Mouse (Mus musculus) ES-CJ7 (cell line): ENCODE data around the gene Best3.

Experiments
- DNase-seq: peaks from one replicate; pipeline ENCODE4 v3.0.0; 2011; ENCODE audit warnings: low read depth, low spot score

Gene Best3

GRCm38 (mm10) chr10:116986264-116987082, at the start of gene Best3:
TSS of gene Best3 (plus strand) at chr10:116986314.
- DNase-seq: no peak

- peak; percentile 76 for DNase-seq
Observed at GRCm38 (mm10) chr10:116943025-116943424, 43.1 kb upstream of the Best3 start.

DNA sequence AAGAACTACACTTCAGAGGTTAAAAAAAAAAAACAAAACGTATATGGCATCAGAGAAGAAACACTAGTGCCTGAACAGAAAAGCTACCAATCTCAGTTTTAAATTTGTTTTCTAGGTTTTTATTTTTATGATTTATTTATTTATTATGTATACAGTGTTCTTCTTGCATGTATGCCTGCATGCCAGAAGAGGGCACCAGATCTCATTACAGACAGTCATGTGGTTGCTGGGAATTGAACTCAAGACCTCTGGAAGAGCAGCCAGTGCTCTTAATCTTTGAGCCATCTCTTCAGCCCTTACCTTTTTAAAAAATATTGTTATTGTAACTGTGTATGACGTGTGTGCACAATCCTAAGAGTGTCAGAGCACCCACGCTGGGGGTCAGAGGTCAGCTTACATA, 42.0 kb upstream of the Best3 start:
- no peak for DNase-seq

DNA sequence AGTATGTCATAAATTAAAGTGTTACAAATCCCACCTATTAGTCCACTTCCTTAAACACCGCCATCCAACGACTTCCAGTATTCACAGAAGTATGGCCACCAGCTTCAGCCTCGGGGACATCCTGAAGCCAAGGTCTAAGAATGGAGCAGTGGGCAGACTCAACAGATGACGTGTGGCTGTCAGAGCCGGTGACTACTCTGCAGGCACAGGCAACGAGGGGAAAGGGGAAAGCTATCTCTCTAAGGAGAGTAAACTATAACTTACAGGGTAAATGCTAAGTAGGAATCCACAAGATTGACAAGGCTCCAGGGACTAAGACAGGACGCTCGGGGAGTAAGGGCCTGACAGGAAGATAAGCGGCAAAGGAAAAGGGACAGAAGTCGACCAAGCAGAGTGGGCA, 41.2 kb upstream of the Best3 start:
- DNase-seq: no peak

DNA sequence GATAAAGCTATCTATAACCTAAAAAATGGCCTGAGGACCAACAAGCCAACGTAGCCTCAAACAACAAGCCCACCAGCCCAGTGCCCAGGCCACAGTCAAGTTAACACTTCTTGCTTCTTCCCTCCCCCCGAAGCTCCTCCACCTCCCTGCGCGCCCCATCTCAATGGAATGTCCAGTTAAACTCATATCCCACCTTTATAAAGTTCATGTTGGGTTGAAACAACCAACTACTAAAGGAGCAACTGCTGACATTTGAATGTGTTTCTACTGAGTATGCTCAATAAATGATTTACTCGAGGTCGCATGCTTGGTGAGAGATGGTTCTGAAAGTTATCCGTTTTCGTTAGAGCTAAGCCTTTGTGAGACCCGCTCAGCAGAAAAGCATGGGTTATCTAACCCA, 37.7 kb upstream of the Best3 start:
- DNase-seq: no peak

GRCm38 (mm10) chr10:116949111-116950008, 36.8 kb upstream of the Best3 start:
- DNase-seq: no peak

- DNase-seq: peak; percentile 80
Observed at GRCm38 (mm10) chr10:116950009-116950769, 35.9 kb upstream of the Best3 start, which contains the start of gene Rab3ip. TSS of gene Rab3ip (minus strand) at chr10:116950769.

- DNase-seq: no peak
Observed at GRCm38 (mm10) chr10:116950886-116951285, 35.2 kb upstream of the Best3 start.

DNA sequence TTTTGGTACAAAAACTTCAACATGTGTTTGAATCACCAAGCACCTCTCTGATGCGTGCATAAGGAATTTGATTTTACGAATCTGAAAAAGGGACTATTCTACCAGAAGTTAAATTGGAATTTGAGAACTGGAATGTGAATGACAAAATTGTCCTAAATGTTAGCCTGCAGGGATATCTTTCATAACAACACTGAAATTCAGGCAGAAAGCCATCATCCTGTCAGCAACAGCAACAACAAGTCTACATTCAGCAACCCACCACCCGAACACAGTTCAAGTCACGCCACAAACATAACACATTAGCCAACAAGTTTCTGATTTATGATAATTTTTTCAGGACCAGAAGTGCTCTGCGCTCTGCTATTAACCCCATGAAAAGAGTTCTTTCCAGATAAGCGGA, 30.9 kb upstream of the Best3 start:
- DNase-seq: no peak

GRCm38 (mm10) chr10:116956483-116957158, 29.5 kb upstream of the Best3 start:
- no peak for DNase-seq

DNA sequence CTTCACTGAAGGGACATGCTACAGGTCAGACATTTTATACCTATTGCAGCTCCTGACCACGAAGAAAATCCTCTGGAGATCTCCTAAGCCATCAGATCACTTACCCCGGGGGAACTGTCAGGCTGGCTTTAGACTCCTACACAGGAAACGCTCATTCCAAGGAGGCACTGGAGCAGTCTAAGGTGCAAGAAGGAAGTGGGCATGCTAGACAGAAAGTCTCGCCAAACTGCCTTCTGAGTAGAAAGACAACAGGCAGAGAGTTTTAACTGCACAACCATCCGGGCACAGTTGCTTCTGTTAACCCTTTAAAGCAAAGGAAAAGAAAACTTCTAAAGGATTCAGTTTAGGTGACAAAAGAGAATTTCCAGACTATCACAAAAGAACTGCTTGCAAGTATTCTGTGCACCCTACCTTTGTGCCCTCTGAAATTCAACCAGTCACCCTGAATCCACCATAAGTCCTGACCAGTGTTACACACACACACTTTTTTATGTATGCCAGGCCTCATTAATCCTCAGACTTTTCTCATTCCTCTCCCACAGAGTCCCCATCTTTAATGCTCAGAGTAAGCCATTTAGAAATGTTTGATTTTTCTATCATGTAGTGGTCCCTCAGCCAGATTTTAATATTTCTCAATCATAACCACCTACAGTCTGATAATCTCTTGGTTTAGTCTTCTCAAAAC, 28.1 kb upstream of the Best3 start:
- no peak for DNase-seq

DNA sequence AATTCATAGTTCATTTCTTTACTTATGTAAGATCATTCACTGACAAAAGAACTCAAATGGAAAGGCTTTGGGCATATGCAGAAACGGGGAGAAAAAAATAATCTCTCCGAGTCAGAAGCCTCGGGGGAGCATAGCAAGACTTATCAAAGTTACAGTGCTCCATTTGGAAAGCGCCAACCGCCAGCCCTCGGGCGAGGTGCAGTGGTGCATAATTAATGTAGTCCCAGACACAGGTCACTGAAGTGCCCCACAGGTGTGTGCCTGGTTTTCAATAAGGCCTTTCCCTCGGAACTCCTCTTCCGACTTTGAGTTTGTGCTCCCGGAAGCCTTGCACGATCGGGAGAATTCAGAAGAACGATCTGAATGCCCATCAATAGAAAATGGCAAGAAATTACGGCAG, 24.0 kb upstream of the Best3 start:
- no peak for DNase-seq

GRCm38 (mm10) chr10:116962803-116963202, 23.3 kb upstream of the Best3 start:
- peak; percentile 74 for DNase-seq

DNA sequence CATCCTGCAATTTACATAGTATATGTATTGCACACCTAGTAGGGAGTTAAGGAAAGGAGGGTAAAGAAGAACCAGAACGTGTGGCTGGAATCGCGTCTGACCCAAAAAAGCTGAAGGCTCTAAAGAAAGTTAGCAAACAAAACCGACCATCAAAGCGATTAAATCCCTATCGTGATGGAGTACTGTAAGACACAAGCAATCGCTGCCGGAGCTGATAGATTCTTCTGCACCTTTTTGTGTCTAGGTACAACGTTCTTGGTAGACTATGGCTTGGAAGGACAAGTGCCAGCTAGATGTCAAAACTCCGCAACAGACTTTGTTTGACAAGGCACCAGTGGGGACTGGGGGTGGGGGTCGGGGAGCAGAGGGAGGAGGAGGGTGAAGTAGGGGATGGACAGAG, 22.0 kb upstream of the Best3 start:
- peak; percentile 26 for DNase-seq

DNA sequence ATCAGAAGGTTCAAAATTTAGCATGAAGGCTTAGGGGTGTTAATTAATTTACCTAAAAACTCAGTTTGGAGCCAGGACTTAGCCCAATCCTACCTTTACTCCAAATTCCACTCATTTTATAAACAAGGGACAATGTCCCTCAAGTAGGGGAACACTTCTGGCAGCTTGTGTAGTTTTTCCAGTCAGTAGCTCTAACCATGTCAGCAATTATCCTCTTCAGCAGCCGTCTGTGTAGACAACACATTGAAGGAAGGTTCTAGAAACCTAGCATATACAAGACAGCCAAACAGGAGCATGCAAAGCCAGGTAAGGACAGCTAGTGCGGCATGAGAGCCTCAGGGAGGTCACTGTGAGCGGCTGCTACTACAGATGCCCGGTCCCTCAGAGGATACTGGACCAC, 21.5 kb upstream of the Best3 start:
- DNase-seq: no peak

- no peak for DNase-seq
Observed at GRCm38 (mm10) chr10:116965297-116965696, 20.8 kb upstream of the Best3 start.

GRCm38 (mm10) chr10:116966065-116966464, 20.0 kb upstream of the Best3 start:
- DNase-seq: no peak

DNA sequence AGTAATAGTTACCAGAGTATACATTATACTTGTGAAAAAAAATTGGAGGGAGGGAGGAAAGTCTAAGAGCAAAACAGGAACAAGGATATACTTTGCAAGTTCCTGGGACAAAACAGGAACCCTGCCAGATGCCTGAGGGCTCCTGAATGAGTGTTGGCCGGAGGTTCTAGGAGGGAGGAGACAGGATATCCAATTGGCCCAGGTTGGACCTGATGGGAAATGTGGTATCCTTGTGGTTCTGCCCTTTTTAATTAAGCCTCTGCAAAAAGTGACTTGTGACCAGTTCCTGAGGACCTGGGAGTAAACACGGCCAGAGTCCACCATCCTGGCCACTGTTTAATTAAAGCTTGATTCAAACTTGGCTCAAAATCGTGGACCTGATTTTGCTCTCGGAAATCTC, 17.4 kb upstream of the Best3 start:
- DNase-seq: no peak

GRCm38 (mm10) chr10:116972509-116972908, 13.6 kb upstream of the Best3 start, which contains the start of gene Gm10271:
TSS of gene Gm10271 (minus strand) at chr10:116972609.
- no peak for DNase-seq

- no peak for DNase-seq
Observed at GRCm38 (mm10) chr10:116977455-116977854, 8.7 kb upstream of the Best3 start.

- no peak for DNase-seq
Observed at GRCm38 (mm10) chr10:116977858-116978257, 8.3 kb upstream of the Best3 start.
